ENCODE assay signal across 12 mouse cellular contexts in genomic region chr5:114588416-114588815, GRCm38 (mm10). TPM values are rescaled to one million over a fixed set of nuclear protein-coding genes. Genes with fewer than 3 reads are reported as not detected.
DNase-seq lines count a peak whose midpoint lies in the region; ATAC-seq and TF ChIP-seq lines count a peak whose summit lies in the region.
"Had no signal": no experiment of that assay in that cellular context is flagged by ENCODE, and none has a peak within 500 bp of the region (broad histone marks: within the 10 kb centered on the region; RNA-seq: fewer than 3 reads in every experiment).

No protein-coding gene starts in this region.

- H3K9ac ChIP-seq in forebrain, embryonic 13.5 days = no peak overlapping the region; the same call in 1 of the 2 replicates
- H3K9ac ChIP-seq in forebrain, embryonic 15.5 days (replicated peaks) = no peak overlapping the region
- no peak overlapping the region for H3K9ac ChIP-seq in midbrain, postnatal 0 days (replicated peaks; ENCODE audit: low read length, poor library complexity, severe bottlenecking)
- no peak overlapping the region for H3K9ac ChIP-seq in midbrain, embryonic 11.5 days (ENCODE audit: low read length)
- no peak overlapping the region; the same call in 1 of the 2 replicates for H3K9ac ChIP-seq in neural tube, embryonic 15.5 days (replicated peaks)
- H3K9ac ChIP-seq: heart, embryonic 15.5 days; liver, embryonic 15.5 days had no signal

- ATAC-seq in forebrain, embryonic 13.5 days = no peak
- ATAC-seq in forebrain, embryonic 15.5 days (replicated peaks) = no peak
- ATAC-seq in midbrain, postnatal 0 days (ENCODE audit: low FRiP score) = no peak
- ATAC-seq in midbrain, embryonic 11.5 days (ENCODE audit: low FRiP score) = no peak
- ATAC-seq in neural tube, embryonic 15.5 days (ENCODE audit: low FRiP score) = no peak

- H3K36me3 ChIP-seq in forebrain, embryonic 13.5 days (ENCODE audit: poor library complexity, severe bottlenecking) = no peaks in the 10 kb centered on the region
- H3K36me3 ChIP-seq in forebrain, embryonic 15.5 days = no peaks in the 10 kb centered on the region
- H3K36me3 ChIP-seq in midbrain, embryonic 10.5 days = 0 out of 2 replicates have a peak, but pooled peaks cover 2% of the 10 kb centered on the region
- H3K36me3 ChIP-seq in midbrain, postnatal 0 days (ENCODE audit: insufficient read depth, low read length) = no peaks in the 10 kb centered on the region
- no peaks in the 10 kb centered on the region for H3K36me3 ChIP-seq in midbrain, embryonic 11.5 days (ENCODE audit: control insufficient read depth, insufficient read depth, low read length)
- H3K36me3 ChIP-seq in neural tube, embryonic 15.5 days = no peaks in the 10 kb centered on the region
- H3K36me3 ChIP-seq: heart, embryonic 15.5 days; liver, embryonic 15.5 days had no signal

- no peak for TF ChIP-seq CTCF in midbrain, postnatal 0 days (IDR thresholded peaks at IDR 0.05)

- peaks cover 92% of the 10 kb centered on the region for H3K4me1 ChIP-seq in forebrain, embryonic 13.5 days
- peaks cover 83% of the 10 kb centered on the region for H3K4me1 ChIP-seq in forebrain, embryonic 15.5 days
- peaks cover 97% of the 10 kb centered on the region for H3K4me1 ChIP-seq in midbrain, embryonic 10.5 days
- peaks cover 33% of the 10 kb centered on the region for H3K4me1 ChIP-seq in midbrain, postnatal 0 days (ENCODE audit: insufficient read depth, low read length)
- peaks cover 91% of the 10 kb centered on the region for H3K4me1 ChIP-seq in midbrain, embryonic 11.5 days (ENCODE audit: control insufficient read depth, insufficient read depth, low read length)
- H3K4me1 ChIP-seq in neural tube, embryonic 15.5 days = peaks cover 93% of the 10 kb centered on the region

- no peak overlapping the region for H3K4me2 ChIP-seq in forebrain, embryonic 13.5 days
- no peak overlapping the region for H3K4me2 ChIP-seq in forebrain, embryonic 15.5 days (replicated peaks)
- no peak overlapping the region for H3K4me2 ChIP-seq in midbrain, postnatal 0 days (ENCODE audit: low read depth, low read length, poor library complexity, severe bottlenecking)
- no peak overlapping the region for H3K4me2 ChIP-seq in midbrain, embryonic 11.5 days
- no peak overlapping the region for H3K4me2 ChIP-seq in neural tube, embryonic 15.5 days
- H3K4me2 ChIP-seq: heart, embryonic 15.5 days; liver, embryonic 15.5 days had no signal

- peaks cover 34% of the 10 kb centered on the region for H3K27me3 ChIP-seq in forebrain, embryonic 13.5 days
- H3K27me3 ChIP-seq in forebrain, embryonic 15.5 days = peaks cover 32% of the 10 kb centered on the region
- peaks cover 45% of the 10 kb centered on the region for H3K27me3 ChIP-seq in midbrain, embryonic 10.5 days (ENCODE audit: low read depth, poor library complexity, severe bottlenecking)
- no peaks in the 10 kb centered on the region for H3K27me3 ChIP-seq in midbrain, postnatal 0 days (ENCODE audit: insufficient read depth, low read length)
- H3K27me3 ChIP-seq in midbrain, embryonic 11.5 days (ENCODE audit: control insufficient read depth, insufficient read depth, low read length) = no peaks in the 10 kb centered on the region
- no peaks in the 10 kb centered on the region for H3K27me3 ChIP-seq in neural tube, embryonic 15.5 days (replicated peaks)
- H3K27me3 ChIP-seq: liver, embryonic 15.5 days had no signal

- peak overlapping the region; percentile 53; the same call in 1 of the 2 replicates for H3K27ac ChIP-seq in forebrain, embryonic 13.5 days
- H3K27ac ChIP-seq in forebrain, embryonic 15.5 days (replicated peaks) = no peak overlapping the region
- H3K27ac ChIP-seq in midbrain, embryonic 10.5 days (replicated peaks) = peak overlapping the region; percentile 76
- no peak overlapping the region for H3K27ac ChIP-seq in midbrain, postnatal 0 days (ENCODE audit: low read depth, low read length)
- peak overlapping the region; percentile 33; the same call in 1 of the 2 replicates for H3K27ac ChIP-seq in midbrain, embryonic 11.5 days (ENCODE audit: low read depth, low read length)
- 0 out of 2 replicates have a peak overlapping the region, but pooled peaks have one; percentile 60 for H3K27ac ChIP-seq in neural tube, embryonic 15.5 days (replicated peaks)
- H3K27ac ChIP-seq: heart, embryonic 15.5 days; liver, embryonic 15.5 days; stomach, postnatal 0 days had no signal

- WGBS in forebrain, embryonic 13.5 days = 48% methylated on average over 10 of the region's 10 CpGs
- 52% methylated on average over 10 of the region's 10 CpGs for WGBS in forebrain, embryonic 15.5 days
- WGBS in midbrain, embryonic 10.5 days = 68% methylated on average over 10 of the region's 10 CpGs
- 53% methylated on average over 10 of the region's 10 CpGs for WGBS in midbrain, postnatal 0 days
- WGBS in midbrain, embryonic 11.5 days = 64% methylated on average over 10 of the region's 10 CpGs
- 50% methylated on average over 10 of the region's 10 CpGs for WGBS in neural tube, embryonic 15.5 days

- DNase-seq in midbrain, embryonic 10.5 days (ENCODE audit: low spot score) = no peak
- no peak for DNase-seq in midbrain, postnatal 0 days (ENCODE audit: low spot score)
- DNase-seq in midbrain, embryonic 11.5 days (ENCODE audit: low spot score, missing footprints) = no peak
- no peak for DNase-seq in cerebellum, adult 9-10 months
- no peak for DNase-seq in frontal cortex, postnatal 36 days (ENCODE audit: low spot score in 2 of 2)
- DNase-seq: cerebellum, postnatal 36 days had no signal

- H3K9me3 ChIP-seq in forebrain, embryonic 13.5 days (replicated peaks) = no peaks in the 10 kb centered on the region
- no peaks in the 10 kb centered on the region for H3K9me3 ChIP-seq in forebrain, embryonic 15.5 days
- no peaks in the 10 kb centered on the region for H3K9me3 ChIP-seq in midbrain, embryonic 10.5 days (replicated peaks)
- no peaks in the 10 kb centered on the region for H3K9me3 ChIP-seq in midbrain, postnatal 0 days (ENCODE audit: low read length)
- H3K9me3 ChIP-seq in midbrain, embryonic 11.5 days (ENCODE audit: control insufficient read depth, low read length) = no peaks in the 10 kb centered on the region
- no peaks in the 10 kb centered on the region for H3K9me3 ChIP-seq in neural tube, embryonic 15.5 days (replicated peaks)
- H3K9me3 ChIP-seq: heart, embryonic 15.5 days; liver, embryonic 15.5 days had no signal

- H3K4me3 ChIP-seq in forebrain, embryonic 13.5 days = no peak overlapping the region
- H3K4me3 ChIP-seq in forebrain, embryonic 15.5 days = no peak overlapping the region
- H3K4me3 ChIP-seq in midbrain, embryonic 10.5 days = no peak overlapping the region
- H3K4me3 ChIP-seq in midbrain, postnatal 0 days (ENCODE audit: low read depth, low read length) = no peak overlapping the region
- H3K4me3 ChIP-seq in midbrain, embryonic 11.5 days (ENCODE audit: low read depth, low read length) = no peak overlapping the region
- no peak overlapping the region for H3K4me3 ChIP-seq in neural tube, embryonic 15.5 days (replicated peaks)
- H3K4me3 ChIP-seq: heart, embryonic 15.5 days; liver, embryonic 15.5 days had no signal

RNA-seq across cellular contexts. Expression of gene Fam222a, which starts 20.6 kb away (rescaled TPM):
- 4.8 and 4.9 TPM in 2 replicates for polyA plus RNA-seq in forebrain, embryonic 13.5 days (2015; fragmentation: Nextera tagmentation; extraction: Ambion mirVana)
- 5.2 and 5.6 TPM in 2 replicates for polyA plus RNA-seq in forebrain, embryonic 15.5 days (2015; fragmentation: Nextera tagmentation; extraction: Ambion mirVana)
- 4.0 and 5.1 TPM in 2 replicates for polyA plus RNA-seq in midbrain, embryonic 10.5 days (2016; fragmentation: Nextera tagmentation; extraction: Ambion mirVana)
- total RNA-seq in midbrain, postnatal 0 days (2014; rRNA removed) = 5.6 and 10.4 TPM in 2 replicates
- polyA plus RNA-seq in midbrain, postnatal 0 days (2015; fragmentation: Nextera tagmentation; extraction: Ambion mirVana) = 3.5 and 4.2 TPM in 2 replicates
- 5.8 and 6.7 TPM in 2 replicates for polyA plus RNA-seq in midbrain, embryonic 11.5 days (2014; fragmentation: Nextera tagmentation; extraction: Ambion mirVana)
- polyA plus RNA-seq in neural tube, embryonic 15.5 days (2015; fragmentation: Nextera tagmentation; extraction: Ambion mirVana) = 4.7 and 5.3 TPM in 2 replicates

Comparison
In these comparisons a context has a peak if more than half of its experiments do, and no peak if none do; other contexts are left out.
1. H3K27ac ChIP-seq: peak in forebrain, embryonic 13.5 days (single experiment), midbrain, embryonic 10.5 days (single experiment), midbrain, embryonic 11.5 days (single experiment) and neural tube, embryonic 15.5 days (single experiment); none in forebrain, embryonic 15.5 days (single experiment) and midbrain, postnatal 0 days (single experiment).